Mouse (Mus musculus) megakaryocyte progenitor cell, adult 5-6 weeks (primary cell): ENCODE measurements around the gene Entpd2. TPM values are rescaled to one million over a fixed set of nuclear protein-coding genes. Genes with fewer than 3 reads are reported as not detected.
A peak's percentile ranks its signal among the peaks of the same experiment; 100 is the strongest.
"Not testable (repeated sequence)": the region's sequence is repeated elsewhere in the genome, so short reads cannot be mapped to it uniquely, and the experiment has no call there.

Experiments used
- ATAC-seq: replicated peaks from 2 replicates; pipeline ENCODE4 v1.8.0; 2016; ENCODE audit warnings: mild to moderate bottlenecking, moderate TSS enrichment, inconsistent platforms; ENCODE audit not compliant: poor library complexity
- total RNA-seq, 2 experiments: library from RNA; stranded (forward) in 1 of 2; stranded (reverse) in 1 of 2; fragments of 157-497, 149-512 nt in 1 of 2; fragments of 200-1000 nt in 1 of 2; gene quantifications; 2 replicates each; pipeline versions ENCODE4 v1.2.3 to v1.2.4; 2015 to 2017

The Entpd2 gene
- total RNA-seq, 2 experiments from 2014 or later, result not detected

DNA sequence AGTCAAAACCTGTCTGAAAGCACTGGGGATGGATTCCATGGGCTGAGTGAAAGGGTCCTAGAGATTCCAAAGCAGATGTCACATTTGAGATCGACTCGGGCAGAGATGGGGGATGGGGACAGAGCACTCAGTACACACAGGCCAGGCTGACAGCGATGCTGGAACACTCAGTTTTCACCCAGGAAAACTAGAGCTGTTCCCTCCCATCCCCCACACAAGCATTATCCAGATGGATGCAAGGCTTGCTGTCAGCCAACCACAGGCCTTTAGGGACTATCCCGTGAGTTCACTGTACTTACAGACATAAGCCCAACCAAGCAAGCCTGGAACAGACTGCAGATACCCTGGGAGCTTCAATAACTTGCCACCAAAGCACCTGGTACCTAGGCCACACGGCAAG lies 4.4 kb upstream of the Entpd2 start:
- no peak for ATAC-seq

DNA sequence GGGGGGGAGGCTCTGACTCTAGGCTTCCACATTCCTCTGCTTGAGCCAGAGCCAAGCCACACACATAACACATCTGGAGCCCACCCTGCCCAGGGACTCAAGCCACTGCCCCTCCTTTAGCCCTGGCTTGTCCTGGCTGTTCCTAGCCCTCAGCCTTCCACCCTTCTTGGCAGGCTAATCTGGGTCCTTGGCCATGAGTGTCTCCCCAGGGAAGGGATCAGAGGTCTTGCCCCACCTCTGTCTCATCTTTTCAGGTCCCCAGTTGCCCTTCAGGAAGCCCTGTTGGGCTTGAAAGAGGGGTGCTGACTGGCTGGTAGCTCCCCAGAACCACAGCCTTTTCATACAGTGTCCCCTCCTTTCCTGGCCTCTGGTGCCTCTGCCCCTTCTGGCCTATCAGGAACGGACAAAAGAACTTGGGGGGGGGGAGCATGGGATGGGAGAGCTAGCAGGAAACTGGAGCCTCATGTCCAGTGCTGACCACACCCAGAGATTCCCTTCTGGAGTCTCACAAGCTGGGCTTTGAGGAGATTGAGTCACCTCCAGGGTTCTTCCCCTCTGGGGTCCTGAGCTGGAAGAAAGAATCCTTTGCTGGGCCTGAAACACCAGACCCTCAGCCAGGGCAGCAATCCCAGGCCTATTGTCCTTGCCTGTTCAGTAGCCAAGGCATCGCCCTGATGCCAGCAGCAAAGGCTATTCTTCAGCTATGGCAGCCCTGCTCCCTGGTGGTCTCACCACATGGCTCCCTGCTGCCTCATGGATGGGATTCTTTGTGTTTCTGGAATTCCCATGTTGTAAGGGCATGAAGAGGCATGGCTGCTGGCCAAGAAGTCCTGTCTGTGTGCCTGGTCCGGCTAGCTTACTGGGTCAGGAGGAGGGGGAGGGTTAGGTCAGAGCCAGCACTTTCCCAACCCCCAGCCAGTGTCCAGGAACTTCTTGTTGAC lies 1.1 kb upstream of the Entpd2 start:
- no peak for ATAC-seq

DNA sequence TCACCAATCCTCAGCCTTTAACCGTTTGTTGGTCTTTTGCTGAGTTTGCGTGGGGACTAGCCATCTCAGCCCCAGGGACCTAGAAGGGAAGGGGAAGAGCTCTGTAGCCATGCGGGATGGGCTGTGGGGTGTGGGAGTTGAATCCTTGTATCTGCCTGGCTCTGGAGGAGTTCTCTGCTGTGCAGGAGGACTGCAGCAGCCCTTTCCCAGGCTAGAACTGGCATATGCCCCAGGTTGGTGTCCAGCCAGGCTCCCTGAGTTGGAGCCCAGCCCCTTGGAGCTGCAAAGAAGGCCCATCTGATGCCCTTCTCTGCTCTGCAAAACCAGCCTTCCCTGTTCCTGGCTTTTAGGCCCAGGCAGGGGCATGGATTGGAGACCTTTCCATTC lies 916 bp downstream of the Entpd2 start:
- no peak for ATAC-seq

DNA sequence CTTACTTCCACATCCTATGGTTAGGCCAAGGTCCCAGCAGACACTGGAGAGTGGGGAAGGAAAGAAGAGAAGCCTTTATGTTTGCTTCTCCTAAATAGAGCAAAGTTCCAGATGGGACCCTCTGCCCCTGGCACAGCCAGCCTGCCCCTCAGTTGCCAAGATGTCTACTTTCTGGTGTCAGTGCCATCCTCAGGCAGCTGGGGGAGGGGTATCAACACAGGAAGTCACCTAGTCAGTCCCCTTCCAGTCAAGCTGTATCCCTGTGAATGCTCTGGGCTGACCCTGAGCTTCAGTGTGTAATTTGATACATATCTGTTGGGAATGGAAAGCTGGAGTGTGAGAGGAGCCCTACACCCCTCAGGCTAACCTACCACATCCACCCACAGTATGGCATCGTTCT lies 1.3 kb downstream of the Entpd2 start:
- no peak for ATAC-seq

DNA sequence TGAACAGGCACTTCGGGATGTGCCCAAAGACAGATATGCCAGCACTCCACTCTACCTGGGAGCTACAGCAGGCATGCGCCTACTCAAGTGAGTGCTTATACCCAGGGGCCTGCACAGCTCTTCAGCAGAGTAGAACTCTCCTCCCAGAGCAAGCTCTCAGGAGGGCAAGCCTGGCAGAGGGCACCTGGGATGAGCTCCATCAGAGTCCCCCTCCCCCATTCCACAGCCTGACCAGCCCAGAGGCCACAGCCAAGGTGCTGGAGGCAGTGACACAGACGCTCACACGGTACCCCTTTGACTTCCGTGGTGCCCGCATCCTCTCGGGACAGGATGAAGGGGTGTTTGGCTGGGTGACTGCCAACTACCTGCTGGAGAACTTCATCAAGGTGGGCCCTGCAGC lies 2.4 kb downstream of the Entpd2 start:
- ATAC-seq, result no peak

DNA sequence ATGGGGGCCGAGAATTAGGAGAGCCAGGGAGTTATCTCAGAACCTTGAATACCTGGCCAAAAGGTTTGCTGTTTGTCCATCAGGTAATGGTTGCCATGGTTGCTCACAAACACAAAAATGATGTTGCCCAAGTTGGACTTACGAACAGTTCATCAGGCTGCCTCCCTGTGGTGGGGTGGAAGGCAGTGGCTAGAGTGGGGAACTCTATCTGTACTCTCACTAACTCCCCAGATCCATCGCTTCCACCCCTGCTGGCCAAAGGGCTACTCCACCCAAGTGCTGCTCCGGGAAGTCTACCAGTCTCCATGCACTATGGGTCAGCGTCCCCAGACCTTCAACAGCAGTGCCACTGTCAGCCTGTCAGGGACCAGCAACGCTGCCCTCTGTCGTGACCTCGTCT lies 3.4 kb downstream of the Entpd2 start, which contains the start of gene Npdc1:
Npdc1 (plus strand) TSS at position 301 of the 400 bp plus-strand sequence.
- ATAC-seq, result no peak

DNA sequence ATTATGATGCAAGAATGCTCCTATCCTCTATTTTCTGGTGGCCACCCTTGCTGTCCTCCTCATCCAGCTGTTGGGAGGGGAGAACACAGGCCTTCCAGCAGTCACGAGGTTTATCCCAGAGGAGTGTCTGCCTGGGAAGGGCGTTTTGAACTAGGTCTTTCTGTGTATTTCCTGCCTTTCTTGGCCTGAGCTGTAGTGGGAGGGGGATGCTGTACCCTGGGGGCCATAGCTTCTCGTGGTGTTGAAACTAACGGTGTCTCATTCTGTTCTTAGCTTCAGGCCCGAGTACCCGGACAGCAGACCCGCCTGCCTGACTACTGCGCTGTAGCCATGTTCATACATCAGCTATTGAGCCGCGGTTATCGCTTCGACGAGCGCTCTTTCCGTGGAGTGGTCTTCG lies 4.6 kb downstream of the Entpd2 start:
- ATAC-seq, result no peak

DNA sequence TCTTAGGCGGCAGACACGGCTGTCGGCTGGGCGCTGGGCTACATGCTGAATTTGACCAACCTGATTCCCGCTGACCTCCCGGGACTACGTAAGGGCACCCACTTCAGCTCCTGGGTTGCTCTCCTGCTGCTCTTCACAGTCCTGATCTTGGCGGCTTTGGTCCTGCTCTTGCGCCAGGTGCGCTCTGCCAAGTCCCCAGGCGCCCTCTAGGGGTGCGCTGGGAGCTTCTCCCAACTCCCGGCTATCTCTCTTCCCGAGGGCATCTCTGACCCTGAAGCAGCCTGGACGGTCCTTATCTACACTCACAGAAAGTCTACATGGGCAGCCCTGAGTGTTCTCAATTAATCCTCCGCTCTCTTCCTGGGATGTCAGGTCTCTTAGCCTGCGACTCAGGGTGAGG lies 5.1 kb downstream of the Entpd2 start:
- ATAC-seq, result peak; percentile 47; the same call in 1 of the 2 replicates

DNA sequence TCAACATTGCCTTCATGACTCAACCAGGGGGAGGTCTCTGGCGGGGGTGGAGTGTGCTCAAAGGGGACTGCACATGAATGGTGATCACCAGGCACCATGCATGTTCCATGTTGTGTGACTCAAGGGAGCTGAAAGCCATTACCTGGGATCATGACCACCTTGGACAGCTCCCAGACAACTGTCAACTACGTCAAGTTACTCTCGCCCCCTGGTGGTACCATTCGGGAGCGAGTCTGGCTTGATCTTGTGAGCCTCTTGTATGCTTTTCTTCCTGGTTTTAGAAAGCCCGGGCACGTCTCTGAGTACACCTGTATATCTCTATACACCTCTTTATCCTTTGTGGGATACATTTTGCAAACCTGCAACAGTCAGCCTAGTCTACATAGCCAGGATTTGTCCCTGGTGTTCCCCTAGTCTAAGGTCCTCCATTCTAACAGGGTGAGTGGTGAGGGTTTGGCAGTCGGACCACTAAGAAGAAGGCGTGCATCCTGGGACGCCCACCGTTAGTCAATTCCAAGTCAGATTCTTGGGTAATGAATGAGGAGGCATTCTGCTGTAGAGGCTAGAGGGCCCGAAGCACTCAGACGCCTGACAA lies 6.8 kb downstream of the Entpd2 start:
- ATAC-seq, result peak; percentile 89

DNA sequence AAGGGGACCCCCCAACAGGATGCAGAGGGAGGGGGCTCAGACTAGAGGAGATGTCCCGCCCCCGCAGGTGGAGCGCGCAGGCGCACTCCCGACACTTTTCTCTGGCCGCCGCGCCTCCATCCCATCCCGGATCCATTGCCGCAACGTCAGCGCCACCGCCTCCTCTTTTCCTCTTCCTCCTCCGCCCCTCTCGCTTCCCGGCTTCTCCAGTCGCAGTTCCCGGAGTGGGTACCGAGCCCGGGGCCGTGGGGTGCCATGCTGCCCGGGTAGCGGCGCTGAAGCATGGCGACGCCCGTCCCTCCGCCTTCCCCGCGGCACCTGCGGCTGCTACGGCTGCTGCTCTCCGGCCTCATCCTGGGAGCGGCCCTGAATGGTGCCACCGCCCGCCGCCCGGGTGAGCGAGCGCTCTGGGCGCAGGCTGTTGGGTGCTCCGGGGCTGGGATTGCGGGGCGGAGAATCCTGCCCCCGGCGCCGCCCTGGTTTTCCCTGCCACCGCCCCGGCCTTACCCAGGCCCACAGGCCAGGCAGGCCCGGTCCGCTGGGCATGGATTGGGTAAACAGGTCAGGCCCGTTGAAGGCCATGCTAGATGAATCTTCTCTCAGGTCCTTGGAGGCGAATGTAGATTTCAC lies 7.4 kb downstream of the Entpd2 start:
- ATAC-seq, result no peak

DNA sequence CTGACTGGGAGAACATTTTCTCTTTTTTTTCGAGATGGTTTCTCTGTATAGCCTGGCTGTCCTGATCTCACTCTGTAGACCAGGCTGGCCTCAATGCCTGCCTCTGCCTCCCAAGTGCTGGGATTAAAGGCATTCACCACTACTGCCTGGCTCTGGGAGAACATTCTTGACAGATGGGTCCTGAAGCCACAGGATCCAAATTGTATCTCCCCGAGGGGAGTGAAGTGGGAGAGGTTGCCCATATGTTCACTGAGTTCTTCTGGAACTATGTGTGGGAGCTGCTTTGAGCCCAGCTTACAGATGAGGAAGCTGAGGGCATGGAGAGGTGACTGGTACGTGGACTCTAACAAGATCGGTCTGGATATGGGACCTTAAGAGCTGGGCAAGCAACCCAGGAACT lies 8.3 kb downstream of the Entpd2 start:
- no peak for ATAC-seq

DNA sequence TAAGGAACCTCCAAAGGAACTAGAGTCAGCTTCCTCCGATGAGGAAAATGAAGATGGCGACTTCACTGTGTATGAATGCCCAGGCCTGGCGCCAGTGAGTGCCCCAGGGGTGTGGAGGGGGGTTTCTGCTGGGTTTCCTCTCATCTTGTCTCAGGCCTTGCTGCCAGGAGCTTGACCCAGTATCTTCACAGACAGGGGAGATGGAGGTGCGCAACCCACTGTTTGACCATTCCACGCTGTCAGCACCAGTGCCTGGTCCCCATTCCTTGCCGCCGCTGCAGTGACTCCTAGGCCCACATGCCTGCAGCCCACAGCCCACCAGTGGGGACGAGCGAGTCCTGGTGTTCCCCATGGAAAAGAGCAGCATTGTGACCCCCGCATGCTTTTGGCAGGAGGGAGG lies 13.2 kb downstream of the Entpd2 start:
- ATAC-seq, result no peak

DNA sequence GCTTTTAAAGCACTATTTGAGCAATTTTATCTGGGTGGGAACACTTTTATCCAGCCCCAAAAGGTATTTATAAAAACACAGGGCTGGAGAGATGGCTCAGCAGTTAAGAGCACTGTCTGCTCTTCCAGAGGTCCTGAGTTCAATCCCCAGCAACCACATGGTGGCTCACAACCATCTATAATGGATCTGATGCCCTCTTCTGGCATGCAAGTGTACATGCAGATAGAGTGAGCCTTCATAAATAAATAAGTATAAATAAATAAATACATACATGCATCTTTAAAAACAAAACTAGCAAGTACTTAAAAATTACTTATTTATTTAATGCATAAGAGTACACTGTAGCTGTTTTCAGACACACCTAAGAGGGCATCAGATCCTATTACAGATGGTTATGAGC lies 17.8 kb downstream of the Entpd2 start:
- not testable (repeated sequence) for ATAC-seq

DNA sequence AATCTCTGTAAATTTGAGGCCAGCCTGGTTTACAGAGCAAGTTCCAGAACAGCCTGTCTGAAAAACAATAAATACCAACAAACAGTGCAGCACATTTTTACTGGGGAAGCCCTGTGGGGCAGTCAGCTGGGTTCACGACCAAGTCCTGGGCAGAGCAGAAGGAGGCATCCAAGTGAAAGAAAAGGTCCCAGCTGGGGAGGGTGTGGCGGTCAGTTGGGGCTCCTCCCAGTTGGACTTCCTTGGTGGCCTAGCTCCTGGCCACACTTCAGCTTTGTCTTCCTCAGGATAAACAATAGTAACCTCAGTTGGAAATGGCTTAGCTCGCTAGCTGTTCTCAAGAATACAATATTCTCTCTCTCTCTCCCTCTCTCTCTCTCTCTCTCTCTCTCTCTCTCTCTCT lies 21.8 kb downstream of the Entpd2 start:
- ATAC-seq, result no peak

DNA sequence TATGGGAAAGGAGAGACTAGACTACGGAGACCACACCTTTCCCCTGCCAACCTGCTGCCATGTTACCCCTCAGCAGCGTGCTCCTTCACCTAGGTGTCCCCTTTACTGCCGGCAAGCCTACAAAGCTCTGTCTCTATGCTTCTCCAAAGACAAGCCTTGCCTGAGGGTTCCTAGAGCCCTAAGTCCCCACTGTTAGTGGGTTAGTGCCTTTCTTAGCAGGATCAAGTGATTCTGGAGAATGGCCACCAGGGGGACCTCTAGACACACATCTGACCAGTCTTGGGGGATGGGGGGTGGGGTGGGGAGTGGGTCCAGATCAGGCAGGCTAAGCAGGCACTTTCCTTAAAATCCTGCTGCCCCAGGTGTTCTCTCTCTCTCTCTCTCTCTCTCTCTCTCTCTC lies 26.2 kb downstream of the Entpd2 start:
- ATAC-seq, result peak; percentile 29

DNA sequence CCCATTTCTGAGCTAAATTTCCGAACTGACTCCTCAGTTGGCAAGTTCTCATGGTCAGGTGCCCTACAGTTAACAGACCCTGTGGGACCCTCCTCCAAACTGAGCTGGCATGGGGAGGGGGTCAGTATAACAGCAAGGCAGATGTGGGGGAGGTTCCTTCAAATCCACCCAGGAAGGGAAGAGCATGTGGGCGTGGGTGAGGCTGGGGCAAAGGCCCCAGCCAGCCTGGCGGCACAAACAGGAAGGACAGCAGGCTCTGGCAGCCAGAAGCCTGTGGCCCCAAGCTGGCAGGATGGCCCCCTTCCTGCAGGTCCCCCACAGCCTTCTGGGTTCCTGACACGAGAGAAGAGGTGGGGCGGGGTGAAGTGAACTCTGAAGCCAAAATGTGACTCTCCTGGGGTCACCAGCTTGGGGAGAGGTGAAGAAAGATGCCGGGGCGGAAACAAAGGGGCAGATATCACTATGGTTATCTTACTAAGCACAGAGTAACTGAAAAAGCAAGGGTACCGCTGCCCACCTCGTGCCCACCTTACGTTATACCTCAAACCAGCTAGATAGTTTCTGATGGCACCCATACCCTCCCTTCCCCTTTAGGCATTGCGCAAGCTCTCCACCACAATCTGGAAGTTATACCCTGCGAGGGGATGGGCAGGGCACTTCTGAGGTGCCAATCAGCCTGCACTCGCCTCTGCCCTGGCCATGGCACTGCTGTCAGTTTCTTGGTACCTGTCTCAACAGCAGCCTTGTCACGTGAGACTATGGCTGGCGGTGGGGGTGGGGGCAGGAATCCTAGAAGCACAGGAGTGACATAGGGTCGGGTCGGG lies 27.1 kb downstream of the Entpd2 start, which contains the start of gene Fut7:
Fut7 (plus strand) TSS at position 681 of the 824 bp plus-strand sequence.
- peak; percentile 69 for ATAC-seq

DNA sequence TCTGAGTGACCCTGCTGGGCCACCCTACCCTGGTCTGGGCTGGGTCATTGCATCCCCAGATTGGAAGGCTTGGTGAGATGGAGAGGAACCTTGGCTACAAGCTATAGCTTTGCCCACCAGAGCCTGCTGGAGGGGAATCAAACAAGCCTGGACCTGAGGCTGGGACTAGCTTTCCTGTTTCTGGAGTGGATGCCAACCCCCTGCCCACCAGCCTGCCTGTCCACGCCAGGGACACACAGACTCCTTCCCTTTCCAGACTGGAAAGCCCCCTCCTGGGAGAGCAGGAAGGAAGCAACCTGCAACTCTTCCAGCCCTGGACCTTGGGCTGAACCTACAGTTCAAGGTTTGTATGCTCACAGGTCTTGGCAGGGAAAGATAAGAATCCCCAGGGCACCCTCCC lies 28.0 kb downstream of the Entpd2 start:
- no peak for ATAC-seq

DNA sequence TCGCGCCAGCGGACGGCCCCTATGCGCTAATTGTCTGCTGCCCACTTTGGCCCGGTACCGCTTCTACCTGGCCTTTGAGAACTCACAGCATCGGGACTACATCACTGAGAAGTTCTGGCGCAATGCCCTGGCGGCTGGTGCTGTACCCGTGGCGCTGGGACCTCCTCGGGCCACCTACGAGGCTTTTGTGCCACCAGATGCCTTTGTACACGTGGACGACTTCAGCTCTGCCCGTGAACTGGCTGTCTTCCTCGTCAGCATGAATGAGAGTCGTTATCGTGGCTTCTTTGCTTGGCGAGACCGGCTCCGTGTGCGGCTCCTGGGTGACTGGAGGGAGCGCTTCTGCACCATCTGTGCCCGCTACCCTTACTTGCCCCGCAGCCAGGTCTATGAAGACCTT lies 29.8 kb downstream of the Entpd2 start:
- ATAC-seq, result no peak

DNA sequence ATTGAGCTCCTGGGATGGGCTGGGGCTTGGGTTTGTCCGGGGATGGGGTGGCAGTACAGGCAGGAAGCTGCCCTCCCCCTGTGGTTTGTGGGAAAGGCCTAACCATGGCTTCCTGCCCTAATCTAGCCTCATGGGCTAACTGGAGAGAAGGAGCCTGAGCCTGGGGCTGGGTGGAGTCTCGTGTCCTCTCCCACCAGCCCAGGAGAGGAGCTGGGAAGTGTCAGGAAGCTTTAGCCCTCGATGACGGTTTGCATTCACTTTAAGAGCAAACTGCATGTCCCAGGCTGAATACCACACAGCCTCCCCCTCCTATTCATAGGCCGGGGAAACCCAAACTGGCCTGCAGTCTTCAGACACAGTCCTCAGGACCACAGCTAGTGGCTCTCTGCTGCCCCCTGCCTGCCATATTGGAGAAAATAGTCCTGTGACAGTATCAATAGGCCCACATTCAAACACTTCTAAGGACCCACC lies 31.1 kb downstream of the Entpd2 start:
- peak; percentile 51 for ATAC-seq

DNA sequence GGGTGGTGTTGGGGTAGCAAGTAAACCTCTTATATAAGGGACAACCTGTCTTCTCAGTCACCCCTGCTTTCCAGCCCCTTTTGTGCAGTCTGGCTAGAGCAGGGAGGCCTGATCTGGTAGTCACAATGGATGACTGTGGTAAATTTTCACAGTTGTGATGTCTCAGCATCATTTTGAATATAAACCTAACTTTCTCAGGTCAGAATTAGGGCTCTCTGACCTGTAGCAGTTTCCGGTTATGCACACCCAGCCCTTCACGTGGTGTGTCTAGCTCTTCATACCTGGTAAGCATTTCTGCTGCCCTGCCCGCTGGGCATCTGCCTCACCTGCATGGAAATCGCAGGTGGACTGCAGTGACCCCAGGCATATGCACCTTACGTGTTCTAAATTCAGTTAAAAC lies 31.6 kb downstream of the Entpd2 start:
- ATAC-seq, result no peak
